Mouse (Mus musculus): Measurements from ENCODE around the gene Tm7sf2. TPM values are rescaled to one million over a fixed set of nuclear protein-coding genes. Genes with fewer than 3 reads are reported as not detected.
"Not testable (repeated sequence)": the region's sequence is repeated elsewhere in the genome, so short reads cannot be mapped to it uniquely, and the experiment has no call there.

Tm7sf2 gene
- total RNA-seq, 1 experiment from 2014 or later: 59.9 TPM

- DNase-seq: not testable (repeated sequence)
Observed at GRCm38 (mm10) chr19:6044102-6044501, 24.1 kb downstream of the Tm7sf2 start.

GRCm38 (mm10) chr19:6042293-6042692, 25.9 kb downstream of the Tm7sf2 start:
- DNase-seq: no peak

GRCm38 (mm10) chr19:6040002-6040401, 28.2 kb downstream of the Tm7sf2 start:
- DNase-seq: no peak

GRCm38 (mm10) chr19:6038326-6038725, 29.8 kb downstream of the Tm7sf2 start:
- no peak for DNase-seq

- DNase-seq: no peak
Observed at GRCm38 (mm10) chr19:6037695-6038094, 30.5 kb downstream of the Tm7sf2 start.

- DNase-seq: no peak
Observed at GRCm38 (mm10) chr19:6035966-6036585, 32.1 kb downstream of the Tm7sf2 start.

- no peak for DNase-seq
Observed at GRCm38 (mm10) chr19:6030520-6031280, 37.5 kb downstream of the Tm7sf2 start.

GRCm38 (mm10) chr19:6029426-6029825, 38.7 kb downstream of the Tm7sf2 start:
- DNase-seq: no peak

- no peak for DNase-seq
Observed at GRCm38 (mm10) chr19:6028991-6029390, 39.2 kb downstream of the Tm7sf2 start.

GRCm38 (mm10) chr19:6023930-6024329, 44.2 kb downstream of the Tm7sf2 start:
- DNase-seq: peak; percentile 50

- no peak for DNase-seq
Observed at GRCm38 (mm10) chr19:6023059-6023458, 45.1 kb downstream of the Tm7sf2 start.

- DNase-seq: no peak
Observed at GRCm38 (mm10) chr19:6020276-6020675, 47.9 kb downstream of the Tm7sf2 start.

- DNase-seq: peak; percentile 87
Observed at GRCm38 (mm10) chr19:6018142-6019089, 49.8 kb downstream of the Tm7sf2 start.

GRCm38 (mm10) chr19:6016532-6016931, 51.6 kb downstream of the Tm7sf2 start:
- DNase-seq: no peak

- peak; percentile 76 for DNase-seq
Observed at GRCm38 (mm10) chr19:6015511-6016315, 52.5 kb downstream of the Tm7sf2 start, which contains the start of gene Capn1. Gene Capn1, minus strand, starts transcription at chr19:6015897.

- peak; percentile 69 for DNase-seq
Observed at GRCm38 (mm10) chr19:6014991-6015510, 53.1 kb downstream of the Tm7sf2 start.

- DNase-seq: no peak
Observed at GRCm38 (mm10) chr19:6013691-6014090, 54.5 kb downstream of the Tm7sf2 start.

Data from adrenal gland, postnatal 25 days (tissue).